Mouse (Mus musculus): ENCODE measurements at regions not wholly inside any gene's neighbourhood (a gene's known extent, or its start where the extent isn't known, plus 50 kb on each side); places are given as distances from the start of the nearest gene placed in this dataset.

- no peak for DNase-seq (ENCODE audit: low spot score in 2 of 2)
Measured at GRCm38 (mm10) chr8:90762390-90762789, 54.8 kb downstream of the Gm19935 start.

GRCm38 (mm10) chr8:90761947-90762346 is 55.2 kb downstream of the Gm19935 start:
- no peak for DNase-seq (ENCODE audit: low spot score in 2 of 2)

- no peak for DNase-seq (ENCODE audit: low spot score in 2 of 2)
Measured at GRCm38 (mm10) chr8:90761446-90761845, 55.7 kb downstream of the Gm19935 start.

- no peak for DNase-seq (ENCODE audit: low spot score in 2 of 2)
Measured at GRCm38 (mm10) chr8:90759531-90759930, 57.7 kb downstream of the Gm19935 start.

- DNase-seq (ENCODE audit: low spot score in 2 of 2): no peak
Measured at GRCm38 (mm10) chr8:90755020-90755419, 62.2 kb downstream of the Gm19935 start.

- no peak for DNase-seq (ENCODE audit: low spot score in 2 of 2)
Measured at GRCm38 (mm10) chr8:90743546-90743945, 73.6 kb downstream of the Gm19935 start.

GRCm38 (mm10) chr8:90740963-90741733 is 76.0 kb downstream of the Gm19935 start:
- DNase-seq (ENCODE audit: low spot score in 2 of 2): no peak

- no peak for DNase-seq (ENCODE audit: low spot score in 2 of 2)
Measured at GRCm38 (mm10) chr8:90740302-90740962, 76.8 kb downstream of the Gm19935 start.

GRCm38 (mm10) chr8:90728011-90728410 is 89.2 kb downstream of the Gm19935 start:
- no peak for DNase-seq (ENCODE audit: low spot score in 2 of 2)

- no peak for DNase-seq (ENCODE audit: low spot score in 2 of 2)
Measured at GRCm38 (mm10) chr8:90725188-90725587, 92.0 kb downstream of the Gm19935 start.

- DNase-seq (ENCODE audit: low spot score in 2 of 2): no peak
Measured at GRCm38 (mm10) chr8:90716436-90716835, 100.8 kb downstream of the Gm19935 start.

- peak in 1 of 2 experiments; percentile 39 for DNase-seq (ENCODE audit: low spot score in 2 of 2)
Measured at GRCm38 (mm10) chr8:90708524-90708923, 108.7 kb downstream of the Gm19935 start.

- DNase-seq (ENCODE audit: low spot score in 2 of 2): no peak
Measured at GRCm38 (mm10) chr8:90692516-90692915, 124.7 kb downstream of the Gm19935 start.

GRCm38 (mm10) chr8:90685076-90685475 is 132.1 kb downstream of the Gm19935 start:
- DNase-seq (ENCODE audit: low spot score in 2 of 2): no peak

- no peak for DNase-seq (ENCODE audit: low spot score in 2 of 2)
Measured at GRCm38 (mm10) chr8:90670471-90671057, 146.6 kb downstream of the Gm19935 start.

GRCm38 (mm10) chr8:90669396-90669795 is 147.8 kb downstream of the Gm19935 start:
- DNase-seq (ENCODE audit: low spot score in 2 of 2): no peak

- DNase-seq (ENCODE audit: low spot score in 2 of 2): no peak
Measured at GRCm38 (mm10) chr8:90659066-90659465, 158.1 kb downstream of the Gm19935 start.

- DNase-seq (ENCODE audit: low spot score in 2 of 2): no peak
Measured at GRCm38 (mm10) chr8:90657641-90658051, 159.5 kb downstream of the Gm19935 start.

GRCm38 (mm10) chr8:90657116-90657515 is 160.1 kb downstream of the Gm19935 start:
- no peak for DNase-seq (ENCODE audit: low spot score in 2 of 2)

- DNase-seq (ENCODE audit: low spot score in 2 of 2): no peak
Measured at GRCm38 (mm10) chr8:90656436-90657090, 160.6 kb downstream of the Gm19935 start.

GRCm38 (mm10) chr8:90654786-90655185 is 162.4 kb downstream of the Gm19935 start:
- DNase-seq (ENCODE audit: low spot score in 2 of 2): no peak

GRCm38 (mm10) chr8:90642392-90642791 is 174.8 kb downstream of the Gm19935 start:
- no peak for DNase-seq (ENCODE audit: low spot score in 2 of 2)
